Mouse (Mus musculus) frontal cortex, postnatal 10 days (tissue): ENCODE results near the gene Dpp10.

ENCODE experiments used
- DNase-seq, 2 experiments: peaks; one replicate each; pipeline ENCODE4 v3.0.0; 2022; ENCODE audit warnings: low spot score in 2 of 2, mixed read lengths in 1 of 2

The Dpp10 gene

GRCm38 (mm10) chr1:123919606-123920005 is 125.8 kb downstream of the Dpp10 start:
- DNase-seq: no peak

GRCm38 (mm10) chr1:123902628-123903027 is 142.7 kb downstream of the Dpp10 start:
- DNase-seq: peak; percentile 34 to 40

GRCm38 (mm10) chr1:123901218-123901617 is 144.1 kb downstream of the Dpp10 start:
- peak; percentile 36 to 44 for DNase-seq

- no peak for DNase-seq
Observed at GRCm38 (mm10) chr1:123887243-123887642, 158.1 kb downstream of the Dpp10 start.

GRCm38 (mm10) chr1:123846881-123847280 is 198.5 kb downstream of the Dpp10 start:
- no peak for DNase-seq

GRCm38 (mm10) chr1:123801206-123801605 is 244.2 kb downstream of the Dpp10 start:
- no peak for DNase-seq

GRCm38 (mm10) chr1:123765511-123765910 is 279.8 kb downstream of the Dpp10 start:
- DNase-seq: no peak

GRCm38 (mm10) chr1:123762272-123762671 is 283.1 kb downstream of the Dpp10 start:
- DNase-seq: no peak

- no peak for DNase-seq
Observed at GRCm38 (mm10) chr1:123756055-123756454, 289.3 kb downstream of the Dpp10 start.

GRCm38 (mm10) chr1:123707292-123707691 is 338.1 kb downstream of the Dpp10 start:
- no peak for DNase-seq

GRCm38 (mm10) chr1:123658409-123658808 is 386.9 kb downstream of the Dpp10 start:
- no peak for DNase-seq

- no peak for DNase-seq
Observed at GRCm38 (mm10) chr1:123656607-123657006, 388.8 kb downstream of the Dpp10 start.

GRCm38 (mm10) chr1:123637897-123638296 is 407.5 kb downstream of the Dpp10 start:
- no peak for DNase-seq

- DNase-seq: no peak
Observed at GRCm38 (mm10) chr1:123628268-123628667, 417.1 kb downstream of the Dpp10 start.

- no peak for DNase-seq
Observed at GRCm38 (mm10) chr1:123584857-123585256, 460.5 kb downstream of the Dpp10 start.

GRCm38 (mm10) chr1:123580112-123580511 is 465.2 kb downstream of the Dpp10 start:
- DNase-seq: no peak

- DNase-seq: no peak
Observed at GRCm38 (mm10) chr1:123573713-123574112, 471.6 kb downstream of the Dpp10 start.

- DNase-seq: no peak
Observed at GRCm38 (mm10) chr1:123542496-123542895, 502.9 kb downstream of the Dpp10 start.

- DNase-seq: no peak
Observed at GRCm38 (mm10) chr1:123467729-123468128, 577.6 kb downstream of the Dpp10 start.

- DNase-seq: no peak
Observed at GRCm38 (mm10) chr1:123414163-123414562, 631.2 kb downstream of the Dpp10 start.

GRCm38 (mm10) chr1:123351300-123351699 is 694.1 kb downstream of the Dpp10 start:
- no peak for DNase-seq

GRCm38 (mm10) chr1:123337877-123338276 is 707.5 kb downstream of the Dpp10 start:
- no peak for DNase-seq

GRCm38 (mm10) chr1:123316886-123317285 is 728.5 kb downstream of the Dpp10 start:
- no peak for DNase-seq
